Mouse (Mus musculus): ENCODE results near the gene Cldn7.
A peak's percentile ranks its signal among the peaks of the same experiment; 100 is the strongest.

The Cldn7 gene

GRCm38 (mm10) chr11:69992396-69992795 is 27.8 kb downstream of the Cldn7 start:
- no peak for DNase-seq

- DNase-seq: no peak
These were observed 28.4 kb downstream of the Cldn7 start for GRCm38 (mm10) chr11:69992932-69993331.

- no peak for DNase-seq
These were observed 30.0 kb downstream of the Cldn7 start for GRCm38 (mm10) chr11:69994401-69995090.

- peak; percentile 95 to 99 for DNase-seq
These were observed 30.9 kb downstream of the Cldn7 start, which contains the start of gene Phf23 for GRCm38 (mm10) chr11:69995391-69995960. Gene Phf23 (plus strand): TSS chr11:69995777.

- DNase-seq: peak; percentile 76 to 83
These were observed 31.8 kb downstream of the Cldn7 start for GRCm38 (mm10) chr11:69996161-69997061.

GRCm38 (mm10) chr11:69997070-69997509 is 32.5 kb downstream of the Cldn7 start:
- DNase-seq: peak; percentile 90 to 93

- DNase-seq: peak in 1 of 2 experiments; percentile 45
These were observed 34.2 kb downstream of the Cldn7 start for GRCm38 (mm10) chr11:69998567-69999491.

GRCm38 (mm10) chr11:69999666-70000065 is 35.1 kb downstream of the Cldn7 start:
- no peak for DNase-seq

- DNase-seq: peak; percentile 87 to 90
These were observed 35.9 kb downstream of the Cldn7 start, which contains the start of gene Dvl2 for GRCm38 (mm10) chr11:70000396-70000898. Gene Dvl2 (plus strand): TSS chr11:70000595.

GRCm38 (mm10) chr11:70001159-70001558 is 36.6 kb downstream of the Cldn7 start:
- no peak for DNase-seq

- peak; percentile 59 to 63 for DNase-seq
These were observed 37.3 kb downstream of the Cldn7 start for GRCm38 (mm10) chr11:70001865-70002264.

- no peak for DNase-seq
These were observed 37.9 kb downstream of the Cldn7 start for GRCm38 (mm10) chr11:70002471-70002870.

- peak; percentile 43 to 65 for DNase-seq
These were observed 40.9 kb downstream of the Cldn7 start for GRCm38 (mm10) chr11:70005521-70005920.

- DNase-seq: no peak
These were observed 45.5 kb downstream of the Cldn7 start for GRCm38 (mm10) chr11:70010033-70010432.

- DNase-seq: no peak
These were observed 46.0 kb downstream of the Cldn7 start for GRCm38 (mm10) chr11:70010548-70010947.

GRCm38 (mm10) chr11:70010961-70011360 is 46.4 kb downstream of the Cldn7 start:
- DNase-seq: no peak

- DNase-seq: no peak
These were observed 48.4 kb downstream of the Cldn7 start for GRCm38 (mm10) chr11:70012931-70013330.

- no peak for DNase-seq
These were observed 48.8 kb downstream of the Cldn7 start for GRCm38 (mm10) chr11:70013408-70013807.

GRCm38 (mm10) chr11:70014051-70014450 is 49.5 kb downstream of the Cldn7 start:
- DNase-seq: no peak

GRCm38 (mm10) chr11:70014880-70015558 is 50.4 kb downstream of the Cldn7 start, which contains the start of gene Acadvl:
Gene Acadvl (minus strand): TSS chr11:70015411.
- peak; percentile 82 to 87 for DNase-seq

GRCm38 (mm10) chr11:70015677-70016076 is 51.1 kb downstream of the Cldn7 start:
- no peak for DNase-seq

All from thymus, postnatal 36 days (tissue).